Mouse (Mus musculus): ENCODE measurements around the gene Bri3. TPM values are rescaled to one million over a fixed set of nuclear protein-coding genes. Genes with fewer than 3 reads are reported as not detected.

Bri3 gene
- total RNA-seq, 4 experiments from 2014 or later = 35.7 to 43.3 (median 40.9) TPM

DNA sequence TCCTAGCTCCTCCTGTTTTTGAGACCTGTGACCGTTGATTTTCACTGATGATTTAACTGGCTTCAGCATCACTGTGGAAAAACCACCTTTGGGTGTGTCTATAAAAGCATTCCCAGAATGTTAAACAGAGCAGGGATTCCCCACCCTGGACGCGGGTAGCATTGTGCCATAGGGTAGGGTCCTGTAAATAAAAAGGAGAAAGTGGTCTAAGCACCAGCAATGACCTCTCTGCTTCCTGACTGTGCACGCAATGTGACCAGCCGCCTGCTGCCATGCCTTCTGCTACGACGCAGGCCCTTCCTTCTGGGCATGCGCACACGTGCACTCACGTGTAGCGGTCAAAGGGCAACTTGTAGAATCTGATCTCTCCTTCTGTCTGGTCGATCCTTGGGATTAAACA lies 174.2 kb downstream of the Bri3 start:
- no peak for DNase-seq (ENCODE audit: low spot score in 2 of 2)

DNA sequence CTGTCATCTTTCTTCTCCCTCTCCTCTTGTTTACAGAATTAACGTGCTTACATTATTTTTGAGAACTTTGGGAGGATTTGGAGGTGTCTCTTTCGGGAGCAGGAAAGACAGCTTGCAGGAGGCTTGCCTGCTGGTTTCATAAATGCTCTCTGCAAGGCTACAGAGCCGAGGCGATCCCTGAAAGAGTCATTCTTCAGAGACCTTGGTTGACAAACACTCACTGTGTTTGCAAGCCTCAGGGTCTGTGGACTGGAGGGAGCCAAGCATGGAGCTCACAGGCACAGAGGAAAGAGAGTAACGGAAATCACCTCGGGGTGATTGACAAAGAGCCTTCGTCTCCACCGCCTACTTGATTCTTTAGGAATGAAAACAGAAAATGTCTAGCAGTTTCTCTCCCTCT lies 175.8 kb downstream of the Bri3 start:
- DNase-seq (ENCODE audit: low spot score in 2 of 2) = no peak

DNA sequence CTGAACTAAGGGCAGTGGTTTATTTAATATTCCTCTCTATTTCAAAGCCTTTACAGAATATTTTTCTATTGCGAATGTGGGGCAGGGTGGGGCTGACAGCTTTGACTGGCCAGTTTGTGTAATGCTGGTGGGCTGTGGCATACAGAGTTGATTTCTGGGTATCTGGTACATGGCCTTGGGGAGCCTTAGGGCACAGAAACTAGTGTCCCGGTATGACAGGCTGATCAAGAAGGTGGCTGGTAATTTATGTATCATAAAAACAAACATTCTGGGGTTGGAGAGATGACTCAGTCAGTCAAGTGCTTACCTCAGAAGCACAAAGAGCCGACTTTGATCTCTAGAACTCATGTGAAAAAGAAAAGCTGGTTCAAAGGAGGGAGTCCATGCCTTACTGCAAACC lies 182.5 kb downstream of the Bri3 start:
- no peak for DNase-seq (ENCODE audit: low spot score in 2 of 2)

DNA sequence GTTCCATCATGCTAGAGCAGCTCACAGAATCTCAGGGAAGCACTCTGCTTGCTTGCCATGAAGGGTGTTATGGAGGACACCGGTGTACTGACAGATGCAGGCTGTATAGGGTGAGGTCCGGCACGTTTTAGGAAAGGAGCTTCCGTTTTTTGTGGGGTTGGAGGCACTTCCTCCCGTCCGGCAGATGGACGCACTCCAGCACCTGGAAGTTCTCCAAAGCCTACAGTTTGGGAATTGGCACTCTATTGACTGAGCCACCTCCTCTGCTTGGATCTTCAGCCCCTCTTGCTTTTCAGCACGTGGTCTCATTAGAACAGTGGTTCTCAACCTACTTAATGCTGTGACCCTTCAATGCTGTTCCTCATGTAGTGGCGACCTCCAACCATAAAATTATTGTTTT lies 183.6 kb downstream of the Bri3 start:
- DNase-seq (ENCODE audit: low spot score in 2 of 2) = no peak

DNA sequence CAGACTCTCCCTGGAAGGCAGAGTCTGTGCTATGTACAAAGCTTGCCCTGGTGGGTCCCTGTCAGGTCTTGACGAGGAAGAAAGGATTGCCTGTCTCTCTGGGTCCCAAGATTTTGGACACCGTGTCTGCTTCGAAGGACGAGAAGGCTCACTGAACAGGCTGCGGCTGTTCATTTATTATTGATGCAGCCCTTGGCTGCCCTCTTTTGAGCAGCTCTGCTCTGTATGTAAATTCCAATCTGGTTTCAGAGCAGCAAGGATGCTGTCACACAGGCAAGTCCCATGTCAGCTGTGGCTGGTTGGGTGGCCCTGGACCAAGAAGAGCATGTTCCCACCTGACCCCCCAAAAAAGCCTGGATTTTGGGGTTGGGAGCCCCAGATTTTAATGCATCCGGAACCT lies 187.2 kb downstream of the Bri3 start:
- no peak for DNase-seq (ENCODE audit: low spot score in 2 of 2)

DNA sequence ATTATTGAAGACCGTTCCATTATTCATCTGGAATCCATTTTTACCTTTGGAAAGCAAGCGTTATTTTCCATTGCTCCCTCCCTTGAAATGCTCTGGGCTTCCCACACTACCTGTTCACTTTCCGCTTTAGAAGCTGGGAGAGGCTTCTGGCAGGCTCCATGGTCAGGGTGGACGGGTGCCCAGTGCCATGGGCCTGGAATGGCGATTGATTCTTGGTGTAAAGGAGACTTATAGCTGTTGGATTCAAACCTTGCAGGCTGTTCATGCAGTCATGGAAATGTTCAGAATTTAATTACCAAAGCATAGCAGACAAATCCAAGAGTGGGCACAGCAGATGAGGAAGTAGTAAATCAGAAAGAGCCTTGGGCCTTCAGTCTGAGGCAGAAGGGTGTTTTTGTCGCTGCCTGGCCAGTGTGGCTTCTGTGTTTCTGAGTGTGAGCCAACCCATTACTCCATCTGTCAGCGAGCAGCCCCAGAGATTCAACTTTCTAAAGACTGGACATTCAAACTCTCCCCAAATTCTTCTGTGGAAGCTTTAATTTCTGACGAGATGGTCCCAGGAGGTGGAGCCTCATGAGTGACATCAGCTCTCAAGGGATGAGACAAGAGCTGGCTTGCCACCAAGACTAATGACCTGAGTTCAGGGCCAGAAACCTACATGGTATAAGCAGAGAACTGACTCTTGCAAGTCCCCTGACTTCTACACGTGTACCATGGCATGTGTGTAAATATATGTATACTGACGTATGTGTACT lies 195.2 kb downstream of the Bri3 start:
- no peak for DNase-seq (ENCODE audit: low spot score in 2 of 2)

DNA sequence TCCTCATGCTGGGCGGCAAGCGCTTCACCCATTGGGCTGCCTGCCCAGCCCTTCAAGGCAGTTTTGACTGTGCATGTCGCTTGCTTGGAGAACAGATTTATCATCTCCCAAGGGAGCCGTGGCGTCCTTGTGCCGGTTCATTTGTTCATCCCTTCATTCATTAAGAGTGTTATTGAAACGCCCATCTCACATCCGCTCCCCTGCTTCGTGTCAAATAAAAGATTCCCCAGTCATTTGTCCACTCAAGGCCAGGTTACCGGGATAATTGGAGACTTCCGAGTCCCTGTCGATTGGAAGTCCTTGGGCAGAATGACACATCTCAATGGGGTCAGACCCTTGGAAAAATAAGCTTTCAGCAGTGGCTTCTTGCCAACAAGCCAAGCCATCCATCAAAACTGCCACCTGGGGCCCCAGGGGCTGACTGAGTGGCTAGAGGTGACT lies 197.6 kb downstream of the Bri3 start:
- DNase-seq (ENCODE audit: low spot score in 2 of 2) = no peak

DNA sequence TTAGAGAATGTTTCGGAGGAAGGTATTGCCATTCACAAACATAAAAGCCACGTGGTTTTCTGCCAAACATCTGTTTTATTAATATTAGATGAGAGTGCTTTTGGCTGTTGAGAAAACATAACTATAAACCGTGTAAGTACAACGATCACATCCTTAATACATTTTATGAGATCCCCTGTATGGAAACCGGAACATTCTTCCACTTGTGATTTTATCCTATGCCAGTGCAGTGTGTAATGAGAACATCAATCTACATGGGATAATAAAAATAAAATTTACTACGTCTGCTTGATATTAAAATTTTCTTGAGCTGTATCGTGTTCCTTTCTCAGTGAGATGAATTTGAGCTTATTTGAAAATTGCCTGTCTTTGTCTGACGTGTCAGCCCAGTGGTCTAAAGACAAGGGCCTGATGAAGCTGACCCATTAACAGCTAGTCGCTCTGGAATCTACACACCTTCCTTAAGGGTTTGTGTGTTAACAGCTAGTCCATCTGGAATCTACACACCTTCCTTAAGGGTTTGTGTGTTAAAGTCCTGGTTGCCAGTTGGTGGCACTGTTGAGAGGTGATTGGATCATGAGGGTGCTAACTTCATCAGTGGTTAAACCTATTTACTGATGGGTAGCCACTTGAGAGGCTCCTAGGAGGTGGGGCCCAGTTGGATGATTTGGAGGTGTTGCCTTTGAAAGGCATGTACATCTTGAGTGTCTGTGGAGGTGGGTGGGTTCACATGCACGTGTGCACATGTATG lies 202.4 kb downstream of the Bri3 start:
- no peak for DNase-seq (ENCODE audit: low spot score in 2 of 2)

DNA sequence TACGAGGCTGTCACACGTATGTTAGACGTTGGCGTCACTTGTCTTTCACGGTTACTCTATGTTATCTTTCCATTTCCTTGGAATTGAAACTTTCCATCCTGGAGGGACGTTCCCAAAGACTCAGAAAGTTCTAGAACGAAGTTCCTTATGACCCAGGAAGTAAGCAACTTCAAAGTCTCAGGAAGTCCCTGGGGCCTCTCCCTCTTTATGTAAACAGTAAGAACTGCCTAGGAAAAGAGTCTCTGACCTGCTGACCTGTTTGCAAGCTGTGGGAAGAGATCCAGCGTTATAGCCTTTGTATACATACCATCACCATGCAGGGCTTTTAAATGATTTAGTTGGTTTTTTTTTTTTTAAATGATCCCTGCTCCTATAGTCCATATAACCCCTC lies 203.0 kb downstream of the Bri3 start:
- no peak for DNase-seq (ENCODE audit: low spot score in 2 of 2)

DNA sequence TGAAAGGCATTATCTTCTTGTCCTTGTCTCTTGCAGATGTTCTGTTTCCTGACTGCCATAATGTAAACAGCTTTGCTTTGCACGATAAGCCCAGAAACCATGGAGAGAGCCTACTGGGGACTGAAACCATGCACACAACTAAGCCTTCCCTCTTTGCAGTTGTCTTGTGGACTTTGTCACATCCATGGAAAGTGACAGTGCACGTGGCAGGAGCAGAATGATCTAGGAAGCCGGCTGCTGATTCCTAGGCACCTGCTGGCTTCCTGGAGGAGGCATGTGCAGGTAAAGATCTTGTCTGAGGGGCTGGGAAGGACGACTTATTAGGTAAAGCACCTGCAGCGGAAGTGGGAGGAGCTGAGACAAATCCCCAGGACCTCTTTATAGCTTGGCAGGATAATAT lies 203.7 kb downstream of the Bri3 start:
- no peak for DNase-seq (ENCODE audit: low spot score in 2 of 2)

DNA sequence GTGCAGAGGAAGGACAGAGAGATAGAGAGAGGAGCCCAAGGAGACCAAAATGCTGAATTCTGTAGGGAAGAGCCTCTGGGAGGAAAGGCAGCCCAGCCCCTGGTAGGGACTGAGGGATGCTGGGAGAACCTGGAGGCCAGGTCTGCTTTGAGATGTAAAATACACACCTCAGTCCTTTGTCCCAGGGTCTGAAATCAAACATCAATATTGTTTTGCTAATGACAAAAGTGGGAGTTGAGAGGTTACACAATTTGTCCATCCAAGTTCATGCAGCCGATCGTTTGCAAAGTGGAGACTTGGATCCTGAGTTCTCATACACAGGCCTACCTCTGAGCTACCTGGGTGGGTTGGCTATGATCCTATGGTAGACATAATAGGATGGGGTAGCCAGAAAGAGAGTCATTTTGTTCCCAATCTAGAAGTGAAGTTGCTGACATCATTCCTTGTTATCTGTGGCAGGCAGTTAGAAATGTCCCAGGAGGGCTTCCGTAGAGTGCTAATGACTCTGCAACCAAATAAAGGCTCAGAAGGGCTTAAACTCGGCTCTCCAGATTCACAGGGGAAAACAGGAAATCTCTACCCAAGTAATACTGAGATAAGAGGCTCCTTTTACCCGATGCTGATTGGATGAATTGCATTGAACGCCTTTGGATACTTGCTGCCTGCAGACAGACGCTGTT lies 208.7 kb downstream of the Bri3 start:
- no peak for DNase-seq (ENCODE audit: low spot score in 2 of 2)

DNA sequence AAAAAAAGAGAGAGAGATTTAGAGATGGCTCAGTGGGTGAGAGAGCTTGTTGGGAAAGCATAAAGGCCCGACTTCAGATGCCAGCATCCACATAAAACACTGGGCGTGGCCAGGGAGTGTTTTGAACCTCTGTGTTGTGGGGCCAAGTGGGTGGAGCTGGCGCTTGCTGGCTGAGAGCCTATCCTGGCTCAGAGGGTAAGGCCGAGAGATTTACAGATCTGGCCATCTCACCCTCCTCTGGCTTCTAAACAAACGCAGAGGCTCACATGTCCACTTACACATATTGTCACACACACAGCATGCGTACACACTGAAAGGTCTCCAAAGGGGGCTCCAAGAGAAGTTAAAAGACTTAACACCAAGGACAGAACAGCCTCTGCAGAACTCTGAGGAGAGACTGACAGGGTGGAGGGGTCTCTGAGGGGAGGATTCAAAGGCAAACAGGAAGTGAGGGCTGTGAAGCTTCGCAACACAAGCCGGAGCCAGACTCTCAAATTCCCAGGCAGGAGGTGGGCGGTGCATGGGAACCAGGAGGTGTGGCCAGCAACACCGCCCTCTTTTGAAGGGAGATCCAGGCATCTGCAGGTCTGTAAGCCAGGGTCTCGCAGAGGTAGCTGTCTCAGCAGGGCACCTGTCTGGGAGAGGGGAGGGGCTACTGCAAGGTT lies 213.5 kb downstream of the Bri3 start:
- no peak for DNase-seq (ENCODE audit: low spot score in 2 of 2)

DNA sequence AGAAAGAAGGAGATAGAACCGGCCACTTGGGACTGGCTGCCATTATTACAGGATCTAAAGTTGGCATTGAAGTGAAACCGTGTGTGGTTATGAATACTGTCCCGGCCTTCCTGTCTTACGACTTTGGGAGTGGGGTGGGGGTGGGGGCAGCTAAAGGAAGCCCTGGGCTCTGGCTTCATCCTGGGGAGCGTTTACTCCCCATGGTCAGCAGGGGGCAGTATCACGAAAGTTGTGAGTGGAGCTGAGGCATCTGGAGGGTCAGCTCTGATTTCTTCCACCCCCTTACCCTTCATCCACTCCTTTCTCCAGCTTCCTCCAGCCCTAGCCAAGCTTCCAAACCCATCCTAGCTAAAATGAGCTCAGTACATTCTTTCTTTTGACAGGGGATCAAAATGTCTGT lies 222.8 kb downstream of the Bri3 start:
- DNase-seq (ENCODE audit: low spot score in 2 of 2) = no peak

DNA sequence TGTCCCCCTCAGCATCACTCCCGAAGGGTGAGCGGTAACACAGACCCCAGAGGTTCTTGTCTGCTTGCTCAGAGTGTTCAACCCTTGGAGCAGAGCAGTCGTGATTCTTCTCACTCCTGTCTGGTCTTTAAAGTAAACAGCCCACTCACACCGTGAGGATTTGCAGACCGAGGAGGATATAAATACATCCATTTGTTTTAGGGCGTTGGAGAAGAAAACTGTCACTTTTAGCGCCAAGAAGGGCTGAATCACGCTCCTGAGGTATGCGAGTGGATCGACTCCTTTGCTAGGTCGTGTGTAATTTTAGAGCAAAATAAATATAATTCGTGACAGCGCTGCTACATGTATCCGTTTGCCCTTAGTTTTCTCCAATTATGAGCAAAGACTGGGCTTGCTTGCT lies 228.8 kb downstream of the Bri3 start:
- DNase-seq (ENCODE audit: low spot score in 2 of 2) = no peak

DNA sequence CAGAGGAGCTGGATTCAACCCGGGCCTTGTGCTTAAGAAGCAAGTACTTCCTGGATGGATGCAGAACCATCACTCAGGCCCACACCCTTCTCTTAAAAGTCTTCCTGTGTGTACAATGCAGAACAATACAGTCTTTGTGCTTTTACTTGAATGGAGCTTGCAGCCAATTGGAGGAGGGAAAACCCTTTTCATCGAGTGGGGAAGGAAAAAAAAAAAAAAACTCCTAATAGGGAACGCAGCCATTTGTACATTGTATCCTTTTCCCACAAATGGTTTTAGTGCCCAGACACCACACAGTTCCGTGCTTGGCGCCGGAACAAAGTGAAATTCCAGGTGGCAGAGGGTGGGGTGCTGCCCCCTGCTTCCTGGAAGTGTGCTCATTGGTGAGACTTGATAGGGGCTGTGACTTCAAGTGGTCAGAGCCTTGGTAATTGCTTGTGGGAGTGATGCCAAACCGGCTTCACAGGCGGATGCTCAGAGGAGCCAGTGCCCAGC lies 235.5 kb downstream of the Bri3 start:
- no peak for DNase-seq (ENCODE audit: low spot score in 2 of 2)

DNA sequence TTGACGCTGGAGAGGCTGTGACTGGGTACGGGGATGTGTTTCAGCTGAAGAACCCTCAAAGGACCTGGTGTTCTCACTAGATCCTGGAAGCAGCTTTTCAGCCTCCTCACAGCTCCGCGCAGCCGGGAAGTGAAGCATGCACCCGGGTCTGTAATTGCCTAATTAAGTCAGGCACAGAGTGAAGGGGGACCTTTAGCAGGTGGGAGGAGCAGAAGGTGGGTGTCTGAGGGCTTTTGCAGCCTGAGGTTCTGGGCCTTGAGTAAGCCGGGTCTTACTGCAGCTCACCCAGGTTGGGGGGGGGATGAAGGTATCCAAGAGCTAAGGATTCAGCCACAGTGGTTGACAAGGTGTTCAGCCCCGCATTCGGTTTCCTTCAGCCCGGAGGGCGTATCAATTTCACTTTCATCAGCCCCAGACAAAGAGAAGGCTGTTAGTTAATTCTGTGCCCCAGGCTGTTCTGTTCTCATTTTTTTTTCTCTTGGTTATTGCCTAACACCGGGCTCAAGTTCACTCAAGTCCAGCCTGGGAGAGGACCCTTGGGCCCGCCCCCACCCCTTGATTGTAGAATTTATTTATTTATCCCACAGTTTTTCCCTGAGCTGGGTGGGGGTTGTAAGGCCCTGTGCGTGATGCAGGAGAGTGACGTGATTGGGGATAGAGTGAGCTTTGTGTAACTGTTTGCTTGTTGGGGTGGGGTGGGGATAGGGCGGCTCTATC lies 239.6 kb downstream of the Bri3 start:
- DNase-seq (ENCODE audit: low spot score in 2 of 2) = no peak

DNA sequence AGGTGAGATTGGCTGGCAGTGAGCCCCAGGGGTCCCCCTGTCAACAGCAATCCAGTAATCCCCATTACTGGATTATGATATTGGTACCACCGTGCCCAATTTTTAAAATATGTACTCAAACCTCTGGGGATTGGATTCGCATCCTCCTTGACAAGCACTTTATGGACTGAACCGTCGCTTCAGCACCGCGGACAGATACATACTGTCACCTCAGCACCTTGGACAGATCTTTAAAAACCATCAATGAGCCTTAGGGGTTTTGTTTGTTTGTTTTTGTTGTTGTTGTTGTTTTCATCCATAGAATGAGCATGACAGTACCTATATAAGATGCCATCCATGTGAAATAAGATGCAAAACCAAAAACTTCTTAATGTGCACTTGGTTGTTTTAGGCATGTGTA lies 247.1 kb downstream of the Bri3 start:
- DNase-seq (ENCODE audit: low spot score in 2 of 2) = no peak

Data from gastrocnemius, adult 8-10 months (tissue).